Comparison of ENCODE assay signal across 8 mouse cellular contexts in the genomic region with DNA sequence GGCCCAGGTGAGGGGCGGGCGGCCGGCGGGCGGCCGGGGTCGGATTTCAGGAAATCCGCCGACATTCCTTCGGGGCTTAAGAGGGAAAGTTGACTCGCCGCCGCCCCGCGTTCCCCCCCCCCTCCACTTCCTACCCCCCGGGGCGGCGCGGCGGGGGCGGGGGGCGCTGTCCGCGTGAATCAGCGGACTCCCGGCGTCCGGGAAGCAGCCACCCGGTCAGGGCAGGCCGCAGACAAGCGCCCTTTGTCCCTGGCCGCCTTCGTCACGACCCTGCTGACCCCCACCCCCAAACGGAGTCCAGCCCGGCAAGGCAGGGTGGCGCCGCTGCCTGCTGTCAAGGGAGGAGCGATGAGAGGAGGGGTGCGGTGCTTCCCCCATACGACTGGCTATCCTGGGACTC. TPM values are rescaled to one million over a fixed set of nuclear protein-coding genes. Genes with fewer than 3 reads are reported as not detected.
DNase-seq lines count a peak whose midpoint lies in the region; ATAC-seq and TF ChIP-seq lines count a peak whose summit lies in the region.

No protein-coding gene starts in this region.

- no peak for ATAC-seq in heart, postnatal 0 days (ENCODE audit: insufficient read depth, low read depth)
- no peak for ATAC-seq in liver, embryonic 15.5 days (ENCODE audit: insufficient read depth)
- no peak for ATAC-seq in frontal cortex, adult (ENCODE audit: low TSS enrichment)

- DNase-seq in heart, adult 2 months, result no peak
- no peak for DNase-seq in heart, adult 8-10 months (ENCODE audit: low spot score)
- no peak for DNase-seq in heart, postnatal 0 days (ENCODE audit: low spot score)
- DNase-seq in frontal cortex, postnatal 10 days (ENCODE audit: low spot score in 2 of 2), result no peak
- DNase-seq in cerebellum, adult 11 months, result no peak

- peak overlapping the region; percentile 39 for H3K4me3 ChIP-seq in heart, adult 2 months
- H3K4me3 ChIP-seq in ES-Bruce4 (ENCODE audit: low read depth, low read length), result peak overlapping the region; percentile 2; the same call in 1 of the 2 replicates
- peak overlapping the region; percentile 38 for H3K4me3 ChIP-seq in heart, postnatal 0 days (ENCODE audit: low read depth, low read length)
- peak overlapping the region; percentile 25 for H3K4me3 ChIP-seq in liver, embryonic 15.5 days (replicated peaks)

- no peaks in the 10 kb centered on the region for H3K9me3 ChIP-seq in ES-Bruce4 (replicated peaks; ENCODE audit: control insufficient read depth, insufficient read depth, low read length, poor library complexity, severe bottlenecking)
- H3K9me3 ChIP-seq in heart, postnatal 0 days (replicated peaks; ENCODE audit: control insufficient read depth, low read length), result no peaks in the 10 kb centered on the region
- no peaks in the 10 kb centered on the region for H3K9me3 ChIP-seq in liver, embryonic 15.5 days (replicated peaks)

- peak overlapping the region; percentile 59 for H3K4me2 ChIP-seq in heart, postnatal 0 days (ENCODE audit: low read depth, low read length)
- H3K4me2 ChIP-seq in liver, embryonic 15.5 days, result peak overlapping the region; percentile 49

- TF ChIP-seq CTCF in heart, adult 2 months (IDR thresholded peaks at IDR 0.05), result no peak
- TF ChIP-seq CTCF in ES-Bruce4 (IDR thresholded peaks at IDR 0.05; ENCODE audit: low read depth, low read length), result no peak
- no peak for TF ChIP-seq CTCF in heart, postnatal 0 days (IDR thresholded peaks at IDR 0.05; ENCODE audit: low read depth)

- 4% methylated on average over 37 of the region's 41 CpGs for WGBS in heart, adult 2 months
- WGBS in heart, postnatal 0 days, result 1% methylated on average over 30 of the region's 41 CpGs
- WGBS in liver, embryonic 15.5 days (ENCODE audit: insufficient replicate concordance), result 3% methylated on average over 35 of the region's 41 CpGs

- peaks cover 6% of the 10 kb centered on the region for H3K4me1 ChIP-seq in heart, adult 2 months (ENCODE audit: control insufficient read depth, insufficient read depth, low read length)
- H3K4me1 ChIP-seq in ES-Bruce4 (ENCODE audit: control insufficient read depth, insufficient read depth, low read length), result peaks cover 2% of the 10 kb centered on the region
- peaks cover 27% of the 10 kb centered on the region for H3K4me1 ChIP-seq in heart, postnatal 0 days (ENCODE audit: control insufficient read depth, insufficient read depth)
- H3K4me1 ChIP-seq in liver, embryonic 15.5 days (replicated peaks), result peaks cover 30% of the 10 kb centered on the region

- H3K36me3 ChIP-seq in heart, adult 2 months (ENCODE audit: control insufficient read depth, insufficient read depth, low read length), result no peaks in the 10 kb centered on the region
- no peaks in the 10 kb centered on the region for H3K36me3 ChIP-seq in ES-Bruce4 (ENCODE audit: control insufficient read depth, insufficient read depth, low read length, poor library complexity, severe bottlenecking)
- H3K36me3 ChIP-seq in heart, postnatal 0 days (replicated peaks; ENCODE audit: control insufficient read depth, insufficient read depth, low read length), result no peaks in the 10 kb centered on the region
- no peaks in the 10 kb centered on the region for H3K36me3 ChIP-seq in liver, embryonic 15.5 days (replicated peaks)

- no peak for TF ChIP-seq POLR2A in heart, adult 2 months (IDR thresholded peaks at IDR 0.05; ENCODE audit: insufficient read depth, low read depth, low read length)
- TF ChIP-seq POLR2A in ES-Bruce4 (IDR thresholded peaks at IDR 0.05; ENCODE audit: insufficient read depth, low read length), result no peak

- peaks cover 35% of the 10 kb centered on the region for H3K27me3 ChIP-seq in heart, adult 2 months (ENCODE audit: control insufficient read depth, insufficient read depth, low read length)
- H3K27me3 ChIP-seq in ES-Bruce4 (ENCODE audit: control insufficient read depth, insufficient read depth, low read length, poor library complexity, severe bottlenecking), result peaks cover 42% of the 10 kb centered on the region
- H3K27me3 ChIP-seq in heart, postnatal 0 days (ENCODE audit: control insufficient read depth, insufficient read depth, low read length), result peaks cover 99% of the 10 kb centered on the region
- peaks cover 100% of the 10 kb centered on the region for H3K27me3 ChIP-seq in liver, embryonic 15.5 days

- no peak for TF ChIP-seq EP300 in heart, adult 2 months (IDR thresholded peaks at IDR 0.05; ENCODE audit: insufficient read depth, low read depth, low read length)
- TF ChIP-seq EP300 in ES-Bruce4 (IDR thresholded peaks at IDR 0.05; ENCODE audit: insufficient read depth, low read depth, low read length), result no peak
- TF ChIP-seq EP300 in heart, postnatal 0 days (IDR thresholded peaks at IDR 0.05; ENCODE audit: low read depth), result no peak

- intact Hi-C loops in heart, adult 2 months (cut with DNase I), result no loop called here

- no peak overlapping the region for H3K27ac ChIP-seq in heart, adult 2 months
- no peak overlapping the region for H3K27ac ChIP-seq in ES-Bruce4 (ENCODE audit: insufficient read depth, low read length)
- H3K27ac ChIP-seq in heart, postnatal 0 days (ENCODE audit: low read depth), result no peak overlapping the region
- H3K27ac ChIP-seq in liver, embryonic 15.5 days (replicated peaks), result no peak overlapping the region

- H3K79me2 ChIP-seq in heart, adult 2 months (replicated peaks; ENCODE audit: control insufficient read depth, insufficient read depth, low read length), result no peaks in the 10 kb centered on the region

- 0 out of 2 replicates have a peak overlapping the region, but pooled peaks have one; percentile 4 for H3K9ac ChIP-seq in heart, adult 2 months (ENCODE audit: low read depth, low read length)
- peak overlapping the region; percentile 36 for H3K9ac ChIP-seq in ES-Bruce4 (ENCODE audit: low read depth, poor library complexity, severe bottlenecking)
- no peak overlapping the region; the same call in 1 of the 2 replicates for H3K9ac ChIP-seq in heart, postnatal 0 days (replicated peaks; ENCODE audit: low read depth, low read length)
- H3K9ac ChIP-seq in liver, embryonic 15.5 days, result no peak overlapping the region

RNA-seq across cellular contexts. Expression of a gene that starts 2.4 kb away (rescaled TPM):
- total RNA-seq in heart, adult 2 months (2021), result not detected
- 0.21 and 0.53 TPM in 2 replicates for polyA plus RNA-seq in heart, adult 2 months (2012; rRNA removed)
- not detected for total RNA-seq in heart, adult 8-10 months (2022)
- polyA plus RNA-seq in ES-Bruce4 (2011; ENCODE audit: insufficient read depth, insufficient read length, low read depth, missing spikeins), result 3.3 and 4.2 TPM in 2 replicates
- not detected in 2 replicates for total RNA-seq in heart, postnatal 0 days (2014; rRNA removed; ENCODE audit: low replicate concordance)
- not detected in 2 replicates for polyA plus RNA-seq in heart, postnatal 0 days (2015; fragmentation: Nextera tagmentation; extraction: Ambion mirVana)
- not detected in 2 replicates for polyA plus RNA-seq in liver, embryonic 15.5 days (2015; fragmentation: Nextera tagmentation; extraction: Ambion mirVana)

RNA-seq across cellular contexts. Expression of a gene that starts 3.4 kb away (rescaled TPM):
- total RNA-seq in heart, adult 2 months (2021), result under 1 TPM; 0.68 to 0.89 TPM
- polyA plus RNA-seq in heart, adult 2 months (2012; rRNA removed), result 0.38 and 2.3 TPM in 2 replicates
- under 1 TPM in 2 of 4 experiments, not detected in 2; 0.57 to 0.97 TPM for total RNA-seq in heart, adult 8-10 months (2022)
- 6.1 and 7.5 TPM in 2 replicates for polyA plus RNA-seq in ES-Bruce4 (2011; ENCODE audit: insufficient read depth, insufficient read length, low read depth, missing spikeins)
- total RNA-seq in heart, postnatal 0 days (2014; rRNA removed; ENCODE audit: low replicate concordance), result not detected in 2 replicates
- 0.16 and 0.66 TPM in 2 replicates for polyA plus RNA-seq in heart, postnatal 0 days (2015; fragmentation: Nextera tagmentation; extraction: Ambion mirVana)
- polyA plus RNA-seq in liver, embryonic 15.5 days (2015; fragmentation: Nextera tagmentation; extraction: Ambion mirVana), result 0.97 and 1.7 TPM in 2 replicates

RNA-seq across cellular contexts. Expression of a gene that starts 12.8 kb away (rescaled TPM):
- total RNA-seq in heart, adult 2 months (2021), result 1 to 10 TPM; 8.1 to 8.6 TPM
- 18.8 and 21.2 TPM in 2 replicates for polyA plus RNA-seq in heart, adult 2 months (2012; rRNA removed)
- 1 to 10 TPM; 8.1 to 9.3 (median 8.4) TPM for total RNA-seq in heart, adult 8-10 months (2022)
- polyA plus RNA-seq in ES-Bruce4 (2011; ENCODE audit: insufficient read depth, insufficient read length, low read depth, missing spikeins), result 27.4 and 33.7 TPM in 2 replicates
- 15.8 and 22.6 TPM in 2 replicates for total RNA-seq in heart, postnatal 0 days (2014; rRNA removed; ENCODE audit: low replicate concordance)
- polyA plus RNA-seq in heart, postnatal 0 days (2015; fragmentation: Nextera tagmentation; extraction: Ambion mirVana), result 7.1 and 8.7 TPM in 2 replicates
- 6.4 and 6.7 TPM in 2 replicates for polyA plus RNA-seq in liver, embryonic 15.5 days (2015; fragmentation: Nextera tagmentation; extraction: Ambion mirVana)

RNA-seq across cellular contexts. Expression of a gene that starts 17.0 kb away (rescaled TPM):
- total RNA-seq in heart, adult 2 months (2021), result 100 to 1,000 TPM; 111 to 118 TPM
- 129 and 145 TPM in 2 replicates for polyA plus RNA-seq in heart, adult 2 months (2012; rRNA removed)
- 100 to 1,000 TPM; 118 to 133 (median 124) TPM for total RNA-seq in heart, adult 8-10 months (2022)
- polyA plus RNA-seq in ES-Bruce4 (2011; ENCODE audit: insufficient read depth, insufficient read length, low read depth, missing spikeins), result 40.0 and 43.7 TPM in 2 replicates
- 121 and 145 TPM in 2 replicates for total RNA-seq in heart, postnatal 0 days (2014; rRNA removed; ENCODE audit: low replicate concordance)
- 139 and 146 TPM in 2 replicates for polyA plus RNA-seq in heart, postnatal 0 days (2015; fragmentation: Nextera tagmentation; extraction: Ambion mirVana)
- polyA plus RNA-seq in liver, embryonic 15.5 days (2015; fragmentation: Nextera tagmentation; extraction: Ambion mirVana), result 58.0 and 60.5 TPM in 2 replicates

RNA-seq across cellular contexts. Expression of a gene that starts 21.0 kb away (rescaled TPM):
- 1,000 to 10,000 TPM; 1,480 to 1,595 TPM for total RNA-seq in heart, adult 2 months (2021)
- 439 and 626 TPM in 2 replicates for polyA plus RNA-seq in heart, adult 2 months (2012; rRNA removed)
- total RNA-seq in heart, adult 8-10 months (2022), result 1,000 to 10,000 TPM; 1,436 to 1,703 (median 1,558) TPM
- polyA plus RNA-seq in ES-Bruce4 (2011; ENCODE audit: insufficient read depth, insufficient read length, low read depth, missing spikeins), result 1,157 and 1,272 TPM in 2 replicates
- total RNA-seq in heart, postnatal 0 days (2014; rRNA removed; ENCODE audit: low replicate concordance), result 887 and 1,064 TPM in 2 replicates
- polyA plus RNA-seq in heart, postnatal 0 days (2015; fragmentation: Nextera tagmentation; extraction: Ambion mirVana), result 1,011 and 1,075 TPM in 2 replicates
- polyA plus RNA-seq in liver, embryonic 15.5 days (2015; fragmentation: Nextera tagmentation; extraction: Ambion mirVana), result 466 and 562 TPM in 2 replicates

Comparison
In these comparisons a context has a peak if more than half of its experiments do, and no peak if none do; other contexts are left out.
1. H3K9ac ChIP-seq: peak in heart, adult 2 months (single experiment) and ES-Bruce4 (single experiment); none in heart, postnatal 0 days (single experiment) and liver, embryonic 15.5 days (single experiment).
2. Peak in every context shown above with its lines, with median percentiles within 50 percentile points of each other: H3K4me3 ChIP-seq.